Mouse (Mus musculus): ENCODE results near the gene Krt1. TPM values are rescaled to one million over a fixed set of nuclear protein-coding genes. Genes with fewer than 3 reads are reported as not detected.

The Krt1 gene
- total and polyA plus RNA-seq, 2 experiments from 2014 or later = 9.2 to 20.9 TPM

- Histone ChIP-seq H3K4me2 (ENCODE audit: low read depth) (no peak overlapping the region), H3K36me3 (ENCODE audit: insufficient read depth) (no peaks in the 10 kb centered on the region), H3K27me3 (ENCODE audit: insufficient read depth, low read length) (no peaks in the 10 kb centered on the region), H3K4me1 (ENCODE audit: insufficient read depth) (no peaks in the 10 kb centered on the region), H3K9ac (no peak overlapping the region), H3K9me3 (ENCODE audit: low read length) (no peaks in the 10 kb centered on the region), H3K4me3 (ENCODE audit: low read depth, low read length) (no peak overlapping the region), H3K27ac (ENCODE audit: low read depth, low read length) (no peak overlapping the region)
- DNase-seq = no peak
- ATAC-seq = no peak
- no peak for TF ChIP-seq CTCF (IDR thresholded peaks at IDR 0.05; ENCODE audit: low read depth)
- 50% methylated on average over 5 of the region's 5 CpGs for WGBS
Measured at GRCm38 (mm10) chr15:101829441-101829840, 21.2 kb downstream of the Krt1 start.

GRCm38 (mm10) chr15:101821786-101822185 is 28.8 kb downstream of the Krt1 start:
- no peaks in the 10 kb centered on the region for H3K4me1 ChIP-seq (ENCODE audit: insufficient read depth)
- H3K36me3 ChIP-seq (ENCODE audit: insufficient read depth) = no peaks in the 10 kb centered on the region
- H3K9ac ChIP-seq = no peak overlapping the region
- H3K4me3 ChIP-seq (ENCODE audit: low read depth, low read length) = no peak overlapping the region
- ATAC-seq (no peak), DNase-seq (no peak)
- no peak overlapping the region for H3K27ac ChIP-seq (ENCODE audit: low read depth, low read length)
- no peaks in the 10 kb centered on the region for H3K9me3 ChIP-seq (ENCODE audit: low read length)
- 16% methylated on average over 3 of the region's 3 CpGs for WGBS
- no peak overlapping the region for H3K4me2 ChIP-seq (ENCODE audit: low read depth)
- TF ChIP-seq CTCF (IDR thresholded peaks at IDR 0.05; ENCODE audit: low read depth) = no peak
- H3K27me3 ChIP-seq (ENCODE audit: insufficient read depth, low read length) = no peaks in the 10 kb centered on the region

DNA sequence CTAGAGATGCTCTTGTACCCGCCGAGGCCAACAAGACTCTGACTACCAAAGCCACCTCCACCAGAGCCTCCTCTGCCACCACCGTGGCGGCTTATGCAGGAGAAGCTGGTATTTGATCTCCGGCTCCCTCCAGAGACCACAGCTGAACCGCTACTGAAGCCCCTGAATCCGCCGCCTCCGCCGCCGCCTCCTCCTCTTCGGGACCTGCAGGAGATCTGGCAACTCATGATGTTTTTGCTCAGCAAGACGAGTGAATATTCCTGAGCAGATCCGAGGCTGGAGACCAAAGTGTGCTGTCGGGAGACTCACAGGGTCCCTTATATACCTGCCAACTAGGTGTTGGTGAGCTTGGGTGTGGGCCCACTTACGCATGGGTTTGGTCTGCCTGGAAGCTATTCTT is 32.7 kb downstream of the Krt1 start, which contains the start of gene Krt2:
Krt2 (minus strand) TSS at position 295 of the 400 bp plus-strand sequence.
- Histone ChIP-seq H3K4me3 (ENCODE audit: low read depth, low read length) (no peak within 1 kb of the TSS), H3K9ac (no peak within 1 kb of the TSS), H3K27ac (ENCODE audit: low read depth, low read length) (no peak within 1 kb of the TSS), H3K9me3 (ENCODE audit: low read length) (no peaks in the 10 kb centered on the region), H3K4me2 (ENCODE audit: low read depth) (no peak within 1 kb of the TSS), H3K36me3 (ENCODE audit: insufficient read depth) (no peaks in the 10 kb centered on the region), H3K27me3 (ENCODE audit: insufficient read depth, low read length) (no peaks in the 10 kb centered on the region), H3K4me1 (ENCODE audit: insufficient read depth) (no peaks in the 10 kb centered on the region)
- WGBS = 89% methylated on average over 16 of the region's 16 CpGs
- TF ChIP-seq CTCF (IDR thresholded peaks at IDR 0.05; ENCODE audit: low read depth) = no peak
- ATAC-seq (no peak), DNase-seq (no peak)

- no peaks in the 10 kb centered on the region for H3K36me3 ChIP-seq (ENCODE audit: insufficient read depth)
- 0 out of 2 replicates have a peak, but pooled peaks cover 9% of the 10 kb centered on the region for H3K4me1 ChIP-seq (ENCODE audit: insufficient read depth)
- 66% methylated on average over 11 of the region's 11 CpGs for WGBS
- no peak for TF ChIP-seq CTCF (IDR thresholded peaks at IDR 0.05; ENCODE audit: low read depth)
- H3K4me2 ChIP-seq (ENCODE audit: low read depth) = no peak overlapping the region
- H3K27me3 ChIP-seq (ENCODE audit: insufficient read depth, low read length) = no peaks in the 10 kb centered on the region
- no peaks in the 10 kb centered on the region for H3K9me3 ChIP-seq (ENCODE audit: low read length)
- peak; percentile 81 for ATAC-seq
- H3K27ac ChIP-seq (ENCODE audit: low read depth, low read length) = peak overlapping the region; percentile 57; the same call in 1 of the 2 replicates
- no peak overlapping the region for H3K9ac ChIP-seq
- peak; percentile 30 for DNase-seq
- no peak overlapping the region for H3K4me3 ChIP-seq (ENCODE audit: low read depth, low read length)
Measured at GRCm38 (mm10) chr15:101803052-101803822, 47.4 kb downstream of the Krt1 start.

- Histone ChIP-seq H3K4me2 (ENCODE audit: low read depth) (no peak within 1 kb of the TSS), H3K9ac (no peak within 1 kb of the TSS), H3K4me1 (ENCODE audit: insufficient read depth) (0 out of 2 replicates have a peak, but pooled peaks cover 9% of the 10 kb centered on the region), H3K27me3 (ENCODE audit: insufficient read depth, low read length) (no peaks in the 10 kb centered on the region), H3K4me3 (ENCODE audit: low read depth, low read length) (no peak within 1 kb of the TSS), H3K9me3 (ENCODE audit: low read length) (no peaks in the 10 kb centered on the region), H3K36me3 (ENCODE audit: insufficient read depth) (no peaks in the 10 kb centered on the region), H3K27ac (ENCODE audit: low read depth, low read length) (peak within 1 kb of the TSS; percentile 57; the same call in 1 of the 2 replicates)
- peak; percentile 63 for ATAC-seq
- DNase-seq = peak; percentile 23
- TF ChIP-seq CTCF (IDR thresholded peaks at IDR 0.05; ENCODE audit: low read depth) = no peak
- WGBS = 50% methylated on average over 6 of the region's 6 CpGs
Measured at GRCm38 (mm10) chr15:101802296-101802835, 48.2 kb downstream of the Krt1 start, which contains the start of gene Krt73. Gene Krt73, minus strand, starts transcription at chr15:101802346.

Small RNA genes lying within 50 kb of the gene (microRNA-seq; reads per million reads assigned to microRNA genes)
- gene Gm44356 = 0 reads per million in 2 experiments

Other genes with a start within 250 kb of the Krt1 start
- not detected in 2 replicates for gene Gm5414, start 222.6 kb downstream of the Krt1 start, total RNA-seq (2014; rRNA removed)
- not detected in 2 replicates for gene Gm5414, start 222.6 kb downstream of the Krt1 start, polyA plus RNA-seq (2015; fragmentation: Nextera tagmentation; extraction: Ambion mirVana)
- gene Gm5478, start 203.4 kb downstream of the Krt1 start, total RNA-seq (2014; rRNA removed) = not detected in 2 replicates
- not detected in 2 replicates for gene Gm5478, start 203.4 kb downstream of the Krt1 start, polyA plus RNA-seq (2015; fragmentation: Nextera tagmentation; extraction: Ambion mirVana)
- gene Krt6b, start 170.5 kb downstream of the Krt1 start, total RNA-seq (2014; rRNA removed) = not detected in 2 replicates
- not detected in 2 replicates for gene Krt6b, start 170.5 kb downstream of the Krt1 start, polyA plus RNA-seq (2015; fragmentation: Nextera tagmentation; extraction: Ambion mirVana)
- not detected in 2 replicates for gene Krt6a, start 156.5 kb downstream of the Krt1 start, total RNA-seq (2014; rRNA removed)
- not detected in 2 replicates for gene Krt6a, start 156.5 kb downstream of the Krt1 start, polyA plus RNA-seq (2015; fragmentation: Nextera tagmentation; extraction: Ambion mirVana)
- not detected in 2 replicates for gene Krt5, start 137.9 kb downstream of the Krt1 start, total RNA-seq (2014; rRNA removed)
- not detected in 2 replicates for gene Krt5, start 137.9 kb downstream of the Krt1 start, polyA plus RNA-seq (2015; fragmentation: Nextera tagmentation; extraction: Ambion mirVana)
- 0.08 and 0.43 TPM in 2 replicates for gene Krt71, start 107.7 kb downstream of the Krt1 start, total RNA-seq (2014; rRNA removed)
- not detected in 2 replicates for gene Krt71, start 107.7 kb downstream of the Krt1 start, polyA plus RNA-seq (2015; fragmentation: Nextera tagmentation; extraction: Ambion mirVana)
- not detected in 2 replicates for gene Krt72, start 64.3 kb downstream of the Krt1 start, total RNA-seq (2014; rRNA removed)
- gene Krt72, start 64.3 kb downstream of the Krt1 start, polyA plus RNA-seq (2015; fragmentation: Nextera tagmentation; extraction: Ambion mirVana) = not detected in 2 replicates
- 0.24 and 0.38 TPM in 2 replicates for gene Krt73, start 48.4 kb downstream of the Krt1 start, total RNA-seq (2014; rRNA removed)
- 0.54 and 0.69 TPM in 2 replicates for gene Krt73, start 48.4 kb downstream of the Krt1 start, polyA plus RNA-seq (2015; fragmentation: Nextera tagmentation; extraction: Ambion mirVana)
- 0.15 and 0.29 TPM in 2 replicates for gene Krt2, start 32.6 kb downstream of the Krt1 start, total RNA-seq (2014; rRNA removed)
- 0.05 and 0.11 TPM in 2 replicates for gene Krt2, start 32.6 kb downstream of the Krt1 start, polyA plus RNA-seq (2015; fragmentation: Nextera tagmentation; extraction: Ambion mirVana)
- gene Krt77, start 18.9 kb upstream of the Krt1 start, total RNA-seq (2014; rRNA removed) = 3.7 and 7.7 TPM in 2 replicates
- 1.5 and 2.1 TPM in 2 replicates for gene Krt77, start 18.9 kb upstream of the Krt1 start, polyA plus RNA-seq (2015; fragmentation: Nextera tagmentation; extraction: Ambion mirVana)
- gene Krt76, start 42.1 kb upstream of the Krt1 start, total RNA-seq (2014; rRNA removed) = not detected in 2 replicates
- gene Krt76, start 42.1 kb upstream of the Krt1 start, polyA plus RNA-seq (2015; fragmentation: Nextera tagmentation; extraction: Ambion mirVana) = not detected in 2 replicates
- gene Krt4, start 73.9 kb upstream of the Krt1 start, total RNA-seq (2014; rRNA removed) = not detected in 2 replicates
- not detected in 2 replicates for gene Krt4, start 73.9 kb upstream of the Krt1 start, polyA plus RNA-seq (2015; fragmentation: Nextera tagmentation; extraction: Ambion mirVana)
- 0.14 and 0.31 TPM in 2 replicates for gene Krt79, start 89.5 kb upstream of the Krt1 start, total RNA-seq (2014; rRNA removed)
- gene Krt79, start 89.5 kb upstream of the Krt1 start, polyA plus RNA-seq (2015; fragmentation: Nextera tagmentation; extraction: Ambion mirVana) = 0.34 and 0.44 TPM in 2 replicates
- not detected in 2 replicates for gene Krt78, start 103.5 kb upstream of the Krt1 start, total RNA-seq (2014; rRNA removed)
- gene Krt78, start 103.5 kb upstream of the Krt1 start, polyA plus RNA-seq (2015; fragmentation: Nextera tagmentation; extraction: Ambion mirVana) = not detected in 2 replicates
- 1.5 and 2.2 TPM in 2 replicates for gene Krt8, start 153.7 kb upstream of the Krt1 start, total RNA-seq (2014; rRNA removed)
- gene Krt8, start 153.7 kb upstream of the Krt1 start, polyA plus RNA-seq (2015; fragmentation: Nextera tagmentation; extraction: Ambion mirVana) = 3.1 and 3.9 TPM in 2 replicates
- gene Krt18, start 177.4 kb upstream of the Krt1 start, total RNA-seq (2014; rRNA removed) = 3.4 and 4.3 TPM in 2 replicates
- 7.0 and 9.5 TPM in 2 replicates for gene Krt18, start 177.4 kb upstream of the Krt1 start, polyA plus RNA-seq (2015; fragmentation: Nextera tagmentation; extraction: Ambion mirVana)
- gene Eif4b, start 223.0 kb upstream of the Krt1 start, total RNA-seq (2014; rRNA removed) = 187 and 194 TPM in 2 replicates
- 69.7 and 72.8 TPM in 2 replicates for gene Eif4b, start 223.0 kb upstream of the Krt1 start, polyA plus RNA-seq (2015; fragmentation: Nextera tagmentation; extraction: Ambion mirVana)
- 7.0 and 8.4 TPM in 2 replicates for gene Tns2, start 249.6 kb upstream of the Krt1 start, total RNA-seq (2014; rRNA removed)
- gene Tns2, start 249.6 kb upstream of the Krt1 start, polyA plus RNA-seq (2015; fragmentation: Nextera tagmentation; extraction: Ambion mirVana) = 2.8 and 5.0 TPM in 2 replicates

All from forebrain, postnatal 0 days (tissue).